Mouse (Mus musculus) adrenal gland, adult 18-20 months (tissue): ENCODE measurements around the gene Heg1. TPM values are rescaled to one million over a fixed set of nuclear protein-coding genes. Genes with fewer than 3 reads are reported as not detected.

Experiments used
- DNase-seq, 2 experiments: peaks; one replicate each; pipeline ENCODE4 v3.0.0; 2021 to 2022; ENCODE audit warnings: low spot score in 2 of 2
- total RNA-seq, 2 experiments: library from RNA; stranded (reverse); gene quantifications; 1 replicate in 1 of 2; 2 replicates in 1 of 2; pipeline ENCODE4 v1.2.3; 2021

The Heg1 gene
- total RNA-seq, 2 experiments from 2014 or later: 41.2 to 56.9 TPM

DNA sequence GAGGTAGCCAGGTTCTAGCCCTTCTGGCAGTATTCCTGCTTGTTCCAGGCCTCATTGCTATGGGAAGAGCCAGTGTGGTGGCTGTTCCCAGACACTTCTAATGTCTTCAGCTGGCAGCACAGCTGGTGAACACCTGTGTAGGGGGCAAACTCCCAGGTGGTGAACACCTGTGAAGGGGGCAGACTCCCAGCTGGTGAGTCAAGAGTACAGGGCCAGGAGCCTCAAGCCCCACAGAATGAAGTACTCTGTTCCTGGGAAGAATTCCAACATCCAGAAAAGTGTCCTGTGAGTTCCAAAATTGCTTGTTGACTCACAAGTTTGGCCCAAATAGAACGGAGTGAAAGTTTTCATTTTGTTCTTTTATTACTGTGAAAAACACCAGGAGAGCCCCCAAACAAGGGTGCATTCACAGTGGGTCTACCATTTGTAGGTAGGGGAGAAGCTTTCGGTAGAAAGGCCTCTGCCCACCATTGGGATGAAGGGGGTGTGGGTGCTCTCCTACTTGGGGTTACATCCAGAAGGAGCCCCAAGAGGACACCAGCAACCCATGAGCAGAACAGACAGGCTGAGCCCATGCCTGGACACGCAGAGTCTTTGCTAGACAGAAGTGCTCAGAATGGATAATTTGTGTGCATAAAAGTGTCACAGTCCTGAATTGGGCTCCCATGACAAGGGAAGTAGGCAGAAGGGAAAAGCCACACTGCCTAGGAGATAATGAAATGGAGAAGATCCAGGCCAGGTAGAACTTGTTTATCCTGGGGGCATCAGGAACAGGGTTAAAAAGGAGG lies 84.5 kb downstream of the Heg1 start:
- no peak for DNase-seq

DNA sequence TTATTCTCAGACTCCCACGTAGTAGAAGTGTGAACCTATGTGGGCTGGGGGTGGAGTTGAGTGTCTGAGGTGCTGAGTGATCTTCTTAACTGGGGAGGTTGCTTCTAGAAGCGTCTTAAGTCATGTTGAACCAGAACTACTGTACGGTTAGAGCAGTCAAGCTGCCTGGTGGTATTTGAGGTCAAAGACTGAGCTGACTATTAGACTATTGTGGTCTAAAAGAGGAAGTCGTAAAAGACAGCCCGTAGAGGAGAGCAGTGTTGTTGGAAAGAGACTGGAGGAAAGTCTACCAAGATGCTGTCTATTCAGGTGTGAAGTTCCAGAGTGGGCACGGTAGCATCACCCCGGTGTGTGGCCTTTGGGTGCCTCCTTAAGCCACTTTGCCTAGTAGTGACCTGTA lies 85.7 kb downstream of the Heg1 start:
- DNase-seq: no peak

- no peak for DNase-seq
Observed at GRCm38 (mm10) chr16:33770778-33771454, 86.7 kb downstream of the Heg1 start.

- DNase-seq: no peak
Observed at GRCm38 (mm10) chr16:33772809-33773208, 88.6 kb downstream of the Heg1 start.

DNA sequence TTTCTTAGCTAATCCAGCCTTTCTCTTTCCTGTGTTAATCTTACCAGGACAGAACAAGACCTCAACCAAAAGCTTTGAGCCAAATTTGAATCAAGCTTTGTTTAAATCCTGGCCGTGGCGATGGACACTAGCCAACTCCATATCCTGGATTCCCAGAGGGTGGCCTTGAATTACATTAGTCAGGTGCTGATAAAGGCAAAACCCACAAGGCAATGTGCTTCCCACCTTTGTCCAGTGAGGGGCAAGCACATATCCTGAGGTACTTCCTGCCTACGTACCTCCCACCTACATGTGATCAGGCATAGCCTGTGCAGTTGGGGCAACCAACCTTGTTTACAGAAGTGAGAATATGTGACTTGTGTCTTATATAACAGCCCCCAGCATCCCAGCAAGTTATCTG lies 90.8 kb downstream of the Heg1 start:
- DNase-seq: no peak

DNA sequence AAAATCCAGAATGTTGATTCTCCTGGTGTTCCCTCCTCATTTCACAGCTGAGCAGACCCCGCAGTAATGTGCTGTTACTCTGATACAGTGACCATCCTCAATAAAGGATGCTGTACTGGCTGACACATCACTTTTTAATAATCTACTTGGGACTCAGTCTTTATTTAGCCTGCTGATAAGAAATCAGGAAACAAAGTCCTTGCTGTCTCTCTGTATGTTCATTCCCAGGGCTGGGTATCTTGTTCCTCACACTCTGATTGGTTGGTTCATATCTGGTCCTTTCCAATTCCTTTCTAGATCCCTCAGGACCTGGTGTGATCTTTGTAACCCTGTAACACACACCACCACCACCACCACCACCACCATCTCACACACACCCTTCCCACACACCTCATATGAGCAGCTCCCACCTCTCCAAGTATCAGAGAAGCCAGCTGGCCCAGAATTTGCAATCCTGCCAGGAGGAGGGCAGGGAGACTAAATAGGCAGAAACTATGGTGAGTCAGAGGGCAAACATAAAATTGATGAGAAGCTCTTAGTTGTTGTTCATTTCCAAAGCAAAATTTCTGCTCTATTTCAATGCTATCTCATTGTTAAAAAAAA lies 91.7 kb downstream of the Heg1 start:
- DNase-seq: no peak

GRCm38 (mm10) chr16:33776766-33777529 lies 92.8 kb downstream of the Heg1 start:
- no peak for DNase-seq

- DNase-seq: no peak
Observed at GRCm38 (mm10) chr16:33777607-33778006, 93.4 kb downstream of the Heg1 start.

GRCm38 (mm10) chr16:33781789-33782728 lies 97.9 kb downstream of the Heg1 start:
- DNase-seq: no peak

GRCm38 (mm10) chr16:33782729-33783091 lies 98.5 kb downstream of the Heg1 start:
- no peak for DNase-seq

- no peak for DNase-seq
Observed at GRCm38 (mm10) chr16:33784547-33784946, 100.4 kb downstream of the Heg1 start.

GRCm38 (mm10) chr16:33785092-33785704 lies 101.0 kb downstream of the Heg1 start:
- DNase-seq: no peak

DNA sequence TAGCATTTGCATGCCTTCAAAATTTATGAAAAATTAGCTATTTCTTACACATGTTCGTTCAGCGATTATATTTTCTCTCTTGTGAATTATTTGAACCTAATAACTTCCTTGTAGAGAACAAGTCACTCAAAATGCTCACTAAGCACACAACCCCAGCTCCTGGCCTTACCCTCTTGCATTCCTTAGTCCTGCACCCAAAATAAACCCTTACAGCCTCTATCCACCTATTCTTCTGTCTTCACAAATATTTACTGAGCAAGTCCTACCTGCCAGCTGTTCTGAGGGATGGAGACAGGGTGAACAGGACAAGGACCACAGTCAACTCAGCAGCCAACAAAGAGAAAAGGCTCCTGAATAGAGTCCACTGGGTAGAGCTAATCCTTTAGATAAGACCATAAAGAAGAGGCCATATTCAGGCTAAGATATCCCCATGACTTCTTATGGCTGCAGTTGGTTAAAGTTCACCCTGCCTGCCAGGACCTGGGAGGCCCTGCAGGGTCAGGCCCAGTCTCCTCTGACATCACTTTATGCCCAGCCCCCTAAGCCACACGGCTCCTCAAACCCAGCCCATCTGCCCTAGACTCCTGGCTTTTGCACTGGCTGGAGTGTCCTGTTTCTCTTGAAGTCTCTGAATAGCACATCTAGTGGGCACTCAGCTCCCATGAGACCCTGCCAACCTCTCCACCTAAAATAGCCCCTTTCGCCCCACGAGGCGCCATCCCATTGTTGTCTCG lies 102.7 kb downstream of the Heg1 start:
- no peak for DNase-seq

DNA sequence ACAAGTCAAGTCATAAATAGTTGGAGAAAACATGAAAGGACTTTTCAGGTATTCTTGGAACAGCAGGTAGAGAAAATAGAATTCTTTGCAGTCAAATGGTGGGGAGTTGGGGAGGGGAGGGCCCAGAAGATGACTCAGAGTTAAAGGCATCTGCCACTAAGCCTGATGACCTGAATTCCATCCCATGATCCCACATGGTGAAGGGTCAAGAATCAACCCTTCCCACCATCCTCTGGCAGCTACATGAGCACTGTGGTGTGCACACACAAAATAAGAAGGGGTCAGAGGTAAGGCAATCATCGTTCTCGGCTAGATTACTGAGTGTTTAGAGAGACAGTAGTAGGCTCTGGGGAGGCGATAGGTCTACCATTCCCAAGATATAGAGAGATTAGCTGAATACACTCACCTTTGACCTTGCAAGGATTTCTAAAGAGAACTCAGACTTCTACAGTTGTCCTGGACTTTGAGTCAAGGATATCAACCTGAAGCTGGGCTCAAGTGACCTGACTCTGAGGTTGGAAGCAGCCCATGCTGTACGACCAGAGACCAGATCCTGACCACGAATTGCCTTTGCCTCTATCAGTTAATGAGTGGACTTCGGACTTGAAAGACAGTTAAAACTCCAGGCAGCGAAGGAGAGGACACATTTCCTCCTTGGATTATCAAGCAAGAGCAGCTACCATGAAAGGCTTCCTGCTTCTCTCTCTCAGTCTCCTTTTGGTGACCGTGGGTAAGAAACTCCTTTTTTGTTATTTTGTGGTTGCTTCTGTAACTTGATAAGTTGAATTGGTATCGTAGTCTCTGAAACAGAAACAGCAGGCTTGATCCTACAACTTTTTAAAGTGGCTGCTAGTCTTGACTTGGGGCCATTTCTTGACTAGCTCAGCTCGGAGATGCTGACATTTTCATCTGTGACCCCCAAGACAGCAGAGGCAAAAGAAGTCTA lies 109.9 kb downstream of the Heg1 start, which contains the start of gene Muc13:
TSS of gene Muc13 (plus strand) at position 192 of the 946 bp plus-strand sequence.
- DNase-seq: no peak

- no peak for DNase-seq
Observed at GRCm38 (mm10) chr16:33795106-33795505, 110.9 kb downstream of the Heg1 start.

DNA sequence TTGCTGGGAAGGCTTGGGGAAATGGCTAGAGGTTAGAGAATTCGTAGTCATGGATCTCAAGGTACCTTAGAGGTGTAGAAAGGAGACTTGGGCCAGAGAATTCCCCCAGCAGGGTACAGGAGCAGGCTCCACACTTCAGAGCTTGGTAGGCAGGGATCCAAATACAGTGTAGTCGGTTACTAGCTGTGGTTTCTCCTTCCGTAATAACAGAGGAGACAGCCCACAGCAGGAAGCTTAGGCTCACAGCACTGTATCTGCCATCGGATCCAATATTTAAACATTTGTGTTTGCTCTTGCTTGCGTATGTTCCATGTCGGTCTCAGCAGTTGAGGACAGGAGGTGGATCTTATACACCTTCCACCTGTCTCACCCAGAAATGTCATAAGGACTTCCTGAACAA lies 111.7 kb downstream of the Heg1 start:
- DNase-seq: no peak

DNA sequence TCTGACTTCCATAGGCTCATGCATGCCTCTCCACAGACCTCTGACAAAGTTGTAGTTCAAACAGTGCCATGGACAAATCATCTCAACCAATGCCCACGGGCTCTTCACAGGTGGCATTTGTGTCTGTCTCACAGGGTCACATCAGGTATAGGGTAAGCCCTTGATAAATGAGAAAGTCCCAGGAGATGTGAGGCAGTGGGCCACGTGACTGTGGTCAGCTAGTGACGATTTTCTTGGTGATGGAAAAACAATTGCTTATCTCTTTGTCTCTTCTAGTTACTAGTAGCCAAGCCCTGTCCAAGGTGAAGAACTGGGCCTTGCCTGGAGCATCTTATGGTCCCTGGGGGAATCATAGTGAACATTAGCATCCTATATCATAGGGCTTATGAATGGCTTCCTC lies 112.6 kb downstream of the Heg1 start:
- DNase-seq: no peak

GRCm38 (mm10) chr16:33797860-33798259 lies 113.7 kb downstream of the Heg1 start:
- peak; percentile 51 to 57 for DNase-seq
